Mouse (Mus musculus): ENCODE results near the gene Golgb1. TPM values are rescaled to one million over a fixed set of nuclear protein-coding genes. Genes with fewer than 3 reads are reported as not detected.

Golgb1 gene
- polyA plus RNA-seq, 1 experiment from 2014 or later, result 111 TPM

DNA sequence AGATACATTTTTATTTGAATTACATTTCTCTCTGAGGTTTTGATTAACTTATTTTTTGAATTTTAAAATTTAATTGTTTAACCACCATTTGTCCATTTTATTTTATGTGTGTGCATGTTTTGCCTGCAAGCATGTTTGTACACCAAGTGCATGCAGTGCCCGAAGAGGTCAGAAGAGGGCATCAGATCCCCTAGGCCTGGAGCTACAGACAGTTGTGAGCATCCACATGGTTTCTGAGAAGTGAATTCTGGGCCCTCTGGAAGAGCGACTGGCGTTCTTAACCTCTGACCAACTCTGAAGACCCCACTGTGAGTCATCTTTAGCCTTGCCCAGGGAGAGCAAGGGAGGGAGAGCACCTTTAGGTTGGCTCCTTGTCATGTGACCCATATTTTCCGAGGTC is 9.9 kb downstream of the Golgb1 start:
- no peaks in the 10 kb centered on the region for H3K4me1 ChIP-seq
- H3K4me2 ChIP-seq, result no peak overlapping the region
- H3K4me3 ChIP-seq (replicated peaks), result no peak overlapping the region
- WGBS, result 85% methylated on average over 4 of the region's 4 CpGs
- H3K9me3 ChIP-seq (replicated peaks), result no peaks in the 10 kb centered on the region
- no peak for ATAC-seq (replicated peaks; ENCODE audit: low FRiP score)
- H3K9ac ChIP-seq, result no peak overlapping the region
- no peaks in the 10 kb centered on the region for H3K27me3 ChIP-seq
- H3K27ac ChIP-seq, result no peak overlapping the region
- peaks cover 43% of the 10 kb centered on the region for H3K36me3 ChIP-seq

DNA sequence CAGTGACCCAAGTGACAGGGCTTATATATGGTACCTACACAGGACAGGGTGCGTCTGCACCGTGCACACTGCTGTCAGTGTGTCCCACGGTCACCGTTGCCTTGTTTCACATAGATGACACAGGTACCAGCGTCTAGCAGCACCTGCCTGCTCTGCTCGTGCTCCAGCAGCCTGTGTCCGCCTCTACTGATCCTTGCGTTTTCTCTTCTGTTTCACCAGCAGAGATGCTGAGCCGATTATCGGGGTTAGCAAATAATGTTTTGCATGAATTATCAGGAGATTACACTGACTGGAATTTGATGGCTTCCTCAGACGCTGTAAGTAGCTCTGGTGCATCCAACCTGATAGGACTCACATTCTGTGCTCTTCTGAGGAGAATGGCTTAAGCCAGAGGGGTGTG is 11.0 kb downstream of the Golgb1 start:
- Histone ChIP-seq H3K27me3 (no peaks in the 10 kb centered on the region), H3K9ac (no peak overlapping the region), H3K36me3 (peaks cover 51% of the 10 kb centered on the region), H3K4me1 (no peaks in the 10 kb centered on the region), H3K4me3 (replicated peaks) (no peak overlapping the region), H3K27ac (no peak overlapping the region), H3K4me2 (no peak overlapping the region), H3K9me3 (replicated peaks) (no peaks in the 10 kb centered on the region)
- 94% methylated on average over 11 of the region's 11 CpGs for WGBS
- ATAC-seq (replicated peaks; ENCODE audit: low FRiP score), result no peak

DNA sequence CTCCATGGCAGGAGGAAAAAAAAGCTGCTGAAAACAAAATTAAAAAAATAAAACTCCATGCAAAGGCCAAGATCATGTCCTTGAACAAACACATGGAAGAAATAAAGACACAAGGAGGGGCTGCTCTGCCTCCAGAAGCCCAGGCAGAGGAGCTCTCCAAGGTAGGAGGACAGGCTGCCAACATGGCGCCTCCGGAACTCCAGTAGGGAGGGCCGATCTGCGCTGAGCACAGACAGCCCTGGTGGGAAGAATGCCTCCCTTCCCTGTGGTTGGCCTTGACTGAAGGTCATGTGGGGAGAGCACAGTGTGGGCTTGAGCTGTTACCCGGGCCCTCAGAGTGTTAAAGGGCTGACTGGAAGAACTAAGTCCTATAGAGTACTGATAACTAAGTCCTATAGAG is 12.6 kb downstream of the Golgb1 start:
- Histone ChIP-seq H3K4me1 (no peaks in the 10 kb centered on the region), H3K4me3 (replicated peaks) (no peak overlapping the region), H3K4me2 (no peak overlapping the region), H3K9ac (no peak overlapping the region), H3K27me3 (no peaks in the 10 kb centered on the region), H3K9me3 (replicated peaks) (no peaks in the 10 kb centered on the region), H3K36me3 (peaks cover 67% of the 10 kb centered on the region), H3K27ac (no peak overlapping the region)
- ATAC-seq (replicated peaks; ENCODE audit: low FRiP score), result no peak
- WGBS, result 86% methylated on average over 5 of the region's 5 CpGs

DNA sequence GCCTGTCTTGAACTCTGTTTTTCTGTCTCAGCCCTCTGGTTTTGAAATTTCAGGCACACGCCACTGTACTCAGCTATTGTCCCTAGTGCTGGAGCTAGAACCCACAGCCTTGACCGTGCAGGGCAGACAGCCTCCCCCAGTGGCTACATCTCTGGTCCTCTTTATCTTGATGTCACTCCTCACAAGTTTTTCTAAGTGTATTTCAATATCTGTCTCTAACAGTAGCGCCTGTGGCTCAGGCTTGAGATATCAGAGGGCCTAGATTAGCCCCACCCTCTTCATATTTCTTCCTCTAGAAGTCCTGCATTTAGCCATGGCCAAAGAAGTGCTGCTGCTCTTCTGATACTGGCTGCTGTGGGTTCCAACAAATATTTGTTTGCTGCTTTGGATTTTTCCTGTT is 15.6 kb downstream of the Golgb1 start:
- Histone ChIP-seq H3K27ac (no peak overlapping the region), H3K4me3 (replicated peaks) (no peak overlapping the region), H3K36me3 (peaks cover 91% of the 10 kb centered on the region), H3K9ac (no peak overlapping the region), H3K27me3 (no peaks in the 10 kb centered on the region), H3K9me3 (replicated peaks) (no peaks in the 10 kb centered on the region), H3K4me1 (no peaks in the 10 kb centered on the region), H3K4me2 (no peak overlapping the region)
- 95% methylated on average over 3 of the region's 3 CpGs for WGBS
- ATAC-seq (replicated peaks; ENCODE audit: low FRiP score), result peak; percentile 77; the same call in 1 of the 2 replicates

DNA sequence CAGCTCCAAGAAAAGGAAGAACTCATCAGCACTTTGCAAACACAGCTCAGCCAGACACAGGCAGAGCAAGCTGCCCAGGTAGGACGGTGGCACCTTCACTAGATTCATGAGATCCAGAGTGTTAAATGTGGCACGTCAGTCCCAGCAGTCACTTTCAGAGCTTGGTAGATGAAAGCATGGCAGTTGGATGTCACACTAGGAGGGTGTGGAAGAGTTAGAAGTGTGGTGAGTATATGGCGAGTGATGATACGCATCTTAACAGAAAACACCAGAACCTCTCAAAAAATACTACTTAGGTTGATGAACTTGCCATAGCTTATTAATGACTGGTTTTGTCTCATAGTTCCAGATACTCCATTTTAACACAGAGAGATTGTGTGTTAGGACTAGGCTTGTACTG is 16.5 kb downstream of the Golgb1 start:
- no peak overlapping the region for H3K4me2 ChIP-seq
- 91% methylated on average over 4 of the region's 4 CpGs for WGBS
- no peak overlapping the region for H3K4me3 ChIP-seq (replicated peaks)
- no peak for ATAC-seq (replicated peaks; ENCODE audit: low FRiP score)
- no peaks in the 10 kb centered on the region for H3K9me3 ChIP-seq (replicated peaks)
- H3K27me3 ChIP-seq, result no peaks in the 10 kb centered on the region
- H3K36me3 ChIP-seq, result peaks cover 90% of the 10 kb centered on the region
- no peaks in the 10 kb centered on the region for H3K4me1 ChIP-seq
- H3K9ac ChIP-seq, result no peak overlapping the region
- no peak overlapping the region for H3K27ac ChIP-seq

DNA sequence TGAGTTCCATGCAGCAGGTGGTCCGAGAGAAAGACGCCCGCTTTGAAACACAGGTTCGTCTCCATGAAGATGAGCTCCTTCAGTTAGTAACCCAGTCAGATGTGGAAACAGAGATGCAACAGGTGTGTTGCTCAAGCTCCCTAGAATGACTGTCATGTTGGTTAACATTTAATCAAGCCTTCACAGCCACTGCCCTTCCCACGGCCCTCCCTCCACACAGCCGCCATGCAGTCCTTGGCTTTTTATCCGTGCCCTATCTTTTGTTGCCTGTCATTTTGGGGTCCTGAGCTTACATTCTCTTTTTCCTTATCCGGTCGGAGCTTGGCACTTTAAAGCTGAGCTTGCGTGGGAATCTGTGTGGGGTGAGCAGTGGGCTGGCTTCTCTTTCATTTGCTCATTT is 18.4 kb downstream of the Golgb1 start:
- Histone ChIP-seq H3K4me3 (replicated peaks) (no peak overlapping the region), H3K4me1 (no peaks in the 10 kb centered on the region), H3K4me2 (no peak overlapping the region), H3K27me3 (no peaks in the 10 kb centered on the region), H3K9ac (no peak overlapping the region), H3K9me3 (replicated peaks) (no peaks in the 10 kb centered on the region), H3K36me3 (peaks cover 90% of the 10 kb centered on the region), H3K27ac (no peak overlapping the region)
- ATAC-seq (replicated peaks; ENCODE audit: low FRiP score), result no peak; the same call in 1 of the 2 replicates
- 82% methylated on average over 10 of the region's 10 CpGs for WGBS

DNA sequence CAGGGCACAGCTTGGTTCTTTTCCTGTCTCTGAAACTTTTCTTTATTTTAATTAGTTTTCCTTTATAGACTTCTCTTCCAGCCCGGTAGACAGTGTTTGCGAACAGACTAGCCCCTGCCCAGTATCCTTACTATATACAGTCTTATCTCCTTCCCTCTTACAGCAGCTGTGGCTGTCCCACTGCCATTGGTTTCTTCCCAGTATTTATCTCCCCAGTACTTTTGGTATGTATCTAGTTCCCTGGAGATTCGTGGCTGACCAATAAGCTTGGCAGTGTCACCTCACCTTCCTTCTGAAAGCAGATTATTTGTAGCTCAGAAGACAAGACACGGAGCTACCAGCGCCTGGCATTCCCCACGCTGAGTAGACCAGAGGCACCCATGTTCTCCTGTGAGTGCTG is 21.8 kb downstream of the Golgb1 start:
- Histone ChIP-seq H3K27ac (no peak overlapping the region), H3K27me3 (no peaks in the 10 kb centered on the region), H3K36me3 (peaks cover 94% of the 10 kb centered on the region), H3K9ac (no peak overlapping the region), H3K9me3 (replicated peaks) (no peaks in the 10 kb centered on the region), H3K4me2 (no peak overlapping the region), H3K4me1 (no peaks in the 10 kb centered on the region), H3K4me3 (replicated peaks) (no peak overlapping the region)
- WGBS, result 95% methylated on average over 6 of the region's 6 CpGs
- no peak for ATAC-seq (replicated peaks; ENCODE audit: low FRiP score)

DNA sequence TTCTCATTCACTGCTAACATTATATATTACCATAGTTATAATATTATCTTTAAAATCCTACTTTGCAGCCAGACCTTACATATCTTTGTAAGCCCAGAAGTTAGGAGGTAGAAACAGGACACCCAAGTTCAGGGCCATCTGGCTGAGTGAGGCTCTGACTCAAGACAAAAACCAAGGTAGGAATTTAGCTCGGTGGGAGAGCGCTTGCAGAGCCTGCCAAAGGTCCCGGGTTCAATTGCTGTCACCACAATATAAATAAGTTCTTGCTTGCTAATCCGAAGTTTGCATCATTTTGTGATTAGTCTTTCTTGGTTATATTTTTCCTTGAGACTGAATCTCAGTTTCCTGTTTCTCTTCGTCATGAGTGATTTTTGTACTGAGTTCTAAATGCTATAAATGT is 28.2 kb downstream of the Golgb1 start:
- ATAC-seq (replicated peaks; ENCODE audit: low FRiP score), result no peak
- H3K4me2 ChIP-seq, result no peak overlapping the region

DNA sequence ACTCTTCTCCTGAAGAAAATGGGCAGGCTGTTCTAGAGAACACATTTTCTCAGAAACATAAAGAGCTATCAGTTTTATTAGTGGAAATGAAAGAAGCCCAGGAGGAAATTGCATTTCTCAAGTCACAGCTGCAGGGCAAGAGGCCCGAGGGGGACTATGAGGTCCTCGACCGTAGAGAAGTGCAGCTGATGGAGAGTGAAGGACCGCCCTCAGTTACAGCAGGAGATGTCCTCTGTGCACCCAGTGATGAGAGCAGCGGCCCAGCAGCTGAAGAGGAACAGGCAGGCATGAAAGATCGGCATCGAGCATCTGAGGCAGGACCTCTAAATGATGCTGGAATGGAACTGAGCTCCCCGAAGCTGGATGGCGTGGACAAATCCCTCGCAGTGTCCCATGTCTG is 37.0 kb downstream of the Golgb1 start:
- H3K9ac ChIP-seq, result no peak overlapping the region
- no peaks in the 10 kb centered on the region for H3K4me1 ChIP-seq
- peaks cover 86% of the 10 kb centered on the region for H3K36me3 ChIP-seq
- 88% methylated on average over 10 of the region's 10 CpGs for WGBS
- no peak overlapping the region for H3K4me3 ChIP-seq (replicated peaks)
- no peak overlapping the region for H3K4me2 ChIP-seq
- ATAC-seq (replicated peaks; ENCODE audit: low FRiP score), result no peak
- no peaks in the 10 kb centered on the region for H3K9me3 ChIP-seq (replicated peaks)
- no peak overlapping the region for H3K27ac ChIP-seq
- no peaks in the 10 kb centered on the region for H3K27me3 ChIP-seq

More for the DNA sequence above, 28.2 kb downstream of the Golgb1 start:
- no peak overlapping the region for H3K27ac ChIP-seq
- no peak overlapping the region for H3K9ac ChIP-seq
- no peaks in the 10 kb centered on the region for H3K9me3 ChIP-seq (replicated peaks)
- no peaks in the 10 kb centered on the region for H3K27me3 ChIP-seq
- no peak overlapping the region for H3K4me3 ChIP-seq (replicated peaks)
- no peaks in the 10 kb centered on the region for H3K4me1 ChIP-seq
- peaks cover 76% of the 10 kb centered on the region for H3K36me3 ChIP-seq
- WGBS, result 82% methylated on average over 5 of the region's 5 CpGs

DNA sequence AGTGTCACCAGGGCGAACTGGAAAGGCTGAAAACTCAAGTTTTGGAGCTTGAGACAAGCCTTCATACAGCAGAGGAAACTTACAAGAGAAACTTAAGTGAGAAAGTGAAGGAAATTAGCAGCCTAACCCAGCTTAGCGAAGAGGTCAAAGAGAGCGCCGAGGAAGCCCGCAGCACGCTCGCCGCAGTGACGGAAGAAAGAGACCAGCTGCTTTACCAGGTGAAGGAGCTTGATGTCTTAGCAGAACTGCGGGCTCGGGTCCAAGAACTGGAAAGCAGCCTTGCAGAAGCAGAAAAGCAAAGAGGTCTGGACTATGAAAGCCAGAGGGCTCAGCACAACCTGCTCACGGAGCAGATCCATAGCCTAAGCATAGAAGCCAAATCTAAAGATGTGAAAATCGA is 37.4 kb downstream of the Golgb1 start:
- H3K9me3 ChIP-seq (replicated peaks), result no peaks in the 10 kb centered on the region
- no peak overlapping the region for H3K4me3 ChIP-seq (replicated peaks)
- no peaks in the 10 kb centered on the region for H3K27me3 ChIP-seq
- 76% methylated on average over 13 of the region's 13 CpGs for WGBS
- no peak overlapping the region for H3K9ac ChIP-seq
- no peak overlapping the region for H3K27ac ChIP-seq
- peaks cover 86% of the 10 kb centered on the region for H3K36me3 ChIP-seq
- H3K4me2 ChIP-seq, result no peak overlapping the region
- no peak for ATAC-seq (replicated peaks; ENCODE audit: low FRiP score)
- no peaks in the 10 kb centered on the region for H3K4me1 ChIP-seq

DNA sequence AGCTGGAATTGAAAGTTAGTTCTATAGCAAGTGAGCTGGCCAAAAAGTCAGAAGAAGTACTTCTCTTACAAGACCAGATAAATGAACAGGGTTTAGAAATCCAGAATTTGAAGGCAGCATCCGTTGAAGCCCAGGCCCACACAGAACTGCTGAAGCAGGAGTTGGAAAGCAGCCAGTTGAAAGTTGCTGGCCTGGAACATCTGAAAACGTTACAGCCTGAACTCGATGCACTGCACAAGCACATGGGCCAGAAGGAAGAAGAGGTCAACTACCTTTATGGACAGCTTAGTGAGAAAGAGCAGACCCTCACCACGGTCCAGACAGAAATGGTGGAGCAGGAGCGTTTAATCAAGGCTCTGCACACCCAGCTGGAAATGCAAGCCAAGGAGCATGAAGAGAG is 39.3 kb downstream of the Golgb1 start:
- H3K4me2 ChIP-seq, result no peak overlapping the region
- H3K9ac ChIP-seq, result no peak overlapping the region
- 56% methylated on average over 5 of the region's 5 CpGs for WGBS
- no peaks in the 10 kb centered on the region for H3K9me3 ChIP-seq (replicated peaks)
- no peaks in the 10 kb centered on the region for H3K4me1 ChIP-seq
- H3K4me3 ChIP-seq (replicated peaks), result no peak overlapping the region
- H3K27ac ChIP-seq, result no peak overlapping the region
- peaks cover 89% of the 10 kb centered on the region for H3K36me3 ChIP-seq
- no peak for ATAC-seq (replicated peaks; ENCODE audit: low FRiP score)
- H3K27me3 ChIP-seq, result no peaks in the 10 kb centered on the region

DNA sequence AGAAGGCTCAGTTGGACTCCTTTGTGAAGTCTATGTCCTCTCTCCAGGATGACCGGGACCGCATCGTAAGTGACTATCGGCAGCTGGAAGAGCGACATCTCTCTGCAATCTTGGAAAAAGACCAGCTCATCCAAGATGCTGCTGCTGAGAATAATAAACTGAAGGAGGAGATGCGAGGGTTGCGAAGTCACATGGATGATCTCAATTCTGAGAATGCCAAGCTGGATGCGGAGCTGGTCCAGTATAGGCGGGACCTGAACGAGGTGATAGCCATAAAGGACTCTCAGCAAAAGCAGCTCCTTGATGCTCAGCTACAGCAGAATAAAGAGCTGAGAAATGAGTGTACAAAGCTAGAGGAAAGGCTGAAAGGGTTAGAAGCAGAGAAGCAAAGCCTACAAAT is 43.6 kb downstream of the Golgb1 start:
- Histone ChIP-seq H3K27ac (no peak overlapping the region), H3K4me2 (no peak overlapping the region), H3K9me3 (replicated peaks) (no peaks in the 10 kb centered on the region), H3K9ac (no peak overlapping the region), H3K4me3 (replicated peaks) (no peak overlapping the region), H3K4me1 (no peaks in the 10 kb centered on the region), H3K27me3 (no peaks in the 10 kb centered on the region), H3K36me3 (peaks cover 91% of the 10 kb centered on the region)
- ATAC-seq (replicated peaks; ENCODE audit: low FRiP score), result no peak
- WGBS, result 95% methylated on average over 10 of the region's 10 CpGs

DNA sequence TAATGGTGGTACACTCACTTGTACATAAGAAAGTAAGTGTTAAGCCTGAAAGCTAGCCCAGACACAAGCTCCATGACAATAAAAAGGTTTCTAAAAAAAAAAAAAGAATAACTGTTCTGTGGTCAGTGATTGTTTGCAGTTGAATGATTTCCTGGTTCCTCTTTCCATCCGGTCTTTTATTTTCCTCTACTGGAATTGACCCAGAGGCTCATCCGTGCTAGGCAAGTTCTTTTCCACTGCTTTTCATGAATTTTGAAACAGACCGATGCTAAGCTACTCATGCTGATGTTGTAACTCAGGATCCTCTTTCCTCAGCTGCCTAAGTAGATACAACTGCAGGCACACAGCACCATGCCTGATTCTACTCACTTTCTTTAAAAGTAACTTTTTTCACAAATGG is 45.5 kb downstream of the Golgb1 start:
- peaks cover 89% of the 10 kb centered on the region for H3K36me3 ChIP-seq

More for the DNA sequence above, 45.5 kb downstream of the Golgb1 start:
- H3K4me2 ChIP-seq, result no peak overlapping the region
- H3K9ac ChIP-seq, result no peak overlapping the region
- no peaks in the 10 kb centered on the region for H3K9me3 ChIP-seq (replicated peaks)
- H3K4me3 ChIP-seq (replicated peaks), result no peak overlapping the region
- H3K27ac ChIP-seq, result no peak overlapping the region
- no peaks in the 10 kb centered on the region for H3K27me3 ChIP-seq
- H3K4me1 ChIP-seq, result no peaks in the 10 kb centered on the region
- WGBS, result 80% methylated on average over 3 of the region's 3 CpGs
- no peak for ATAC-seq (replicated peaks; ENCODE audit: low FRiP score)
